Mouse (Mus musculus): ENCODE results near the gene Gm28102.
"Not testable (repeated sequence)": the region's sequence is repeated elsewhere in the genome, so short reads cannot be mapped to it uniquely, and the experiment has no call there.

Gm28102 gene

GRCm38 (mm10) chrY:88053015-88053414 lies at the start of gene Gm28102:
Gm28102 (plus strand) TSS chrY:88053315.
- not testable (repeated sequence) for DNase-seq (ENCODE audit: low spot score in 2 of 2)
